Mouse (Mus musculus) heart, postnatal 0 days (tissue): ENCODE results near the gene Olfr1307. TPM values are rescaled to one million over a fixed set of nuclear protein-coding genes. Genes with fewer than 3 reads are reported as not detected.

Experiments used
- ATAC-seq: fragments of 200-750 bp; cut with Nextera tagmentation; 2 replicates; pipeline ENCODE4 v1.8.0; 2017; ENCODE audit warnings: low read depth, moderate number of reproducible peaks, moderate library complexity; ENCODE audit not compliant: insufficient read depth
- DNase-seq: peaks from one replicate; pipeline ENCODE4 v3.0.0-alpha.2; 2016; ENCODE audit warnings: low spot score
- H3K27ac ChIP-seq: fragments of 300-500 bp; sonication (generic); 2 replicates; pipeline ENCODE4 v1.5.1; 2014; ENCODE audit warnings: low read depth, mild to moderate bottlenecking
- H3K27me3 ChIP-seq: fragments of 300-500 bp; sonication (generic); 2 replicates; pipeline ENCODE4 v1.6.1; 2014; ENCODE audit warnings: low read length, mixed read lengths; ENCODE audit not compliant: control insufficient read depth, insufficient read depth
- H3K36me3 ChIP-seq: fragments of 300-500 bp; sonication (generic); replicated peaks from 2 replicates; pipeline ENCODE4 v1.6.1; 2014; ENCODE audit warnings: low read length, mixed read lengths; ENCODE audit not compliant: control insufficient read depth, insufficient read depth
- H3K4me1 ChIP-seq: fragments of 300-500 bp; sonication (generic); 2 replicates; pipeline ENCODE4 v1.6.1; 2014; ENCODE audit warnings: antibody characterized with exemption; ENCODE audit not compliant: control insufficient read depth, insufficient read depth
- H3K4me2 ChIP-seq: fragments of 300-500 bp; sonication (generic); 2 replicates; pipeline ENCODE4 v1.6.1; 2014; ENCODE audit warnings: low read depth, mild to moderate bottlenecking, low read length, moderate library complexity
- H3K4me3 ChIP-seq: fragments of 300-500 bp; sonication (generic); 2 replicates; pipeline ENCODE4 v1.5.1; 2014; ENCODE audit warnings: low read depth, low read length
- H3K9ac ChIP-seq: fragments of 300-500 bp; sonication (generic); replicated peaks from 2 replicates; pipeline ENCODE4 v1.6.1; 2014; ENCODE audit warnings: low read depth, low read length, mixed read lengths
- H3K9me3 ChIP-seq: fragments of 300-500 bp; sonication (generic); replicated peaks from 2 replicates; pipeline ENCODE4 v1.6.1; 2016; ENCODE audit warnings: low read length; ENCODE audit not compliant: control insufficient read depth
- CTCF ChIP-seq: IDR thresholded peaks from 2 replicates; pipeline ENCODE4 v1.5.1; 2016; ENCODE audit warnings: antibody characterized with exemption, control low read depth, low read depth
- EP300 ChIP-seq: IDR thresholded peaks from 2 replicates; pipeline ENCODE4 v1.6.1; 2016; ENCODE audit warnings: antibody characterized with exemption, low read depth
- WGBS: fragments of 180-500 bp; shearing (Covaris S2); extraction: QIAGEN DNeasy Blood & Tissue Kit; methylation state at CpG from one replicate; pipeline ENCODE4 v1.1.7; 2014; 5-methylcytosine and 5-hydroxymethylcytosine counted together
- polyA plus RNA-seq: library from polyadenylated mRNA; unstranded; fragments of >200 nt; fragmentation: Nextera tagmentation; extraction: Ambion mirVana; gene quantifications from 2 replicates; pipeline ENCODE4 v1.2.1, GENCODE M21; 2015
- total RNA-seq: library from RNA; depleted of rRNA; stranded (reverse); fragments of >200 nt; gene quantifications from 2 replicates; pipeline ENCODE4 v1.2.3, GENCODE M21; 2014; ENCODE audit warnings: low replicate concordance; rRNA removed

Gene Olfr1307
- total RNA-seq (not detected in 2 replicates), polyA plus RNA-seq (not detected in 2 replicates)

- Histone ChIP-seq H3K4me3 (no peak within 1 kb of the TSS), H3K9me3 (no peaks in the 10 kb centered on the region), H3K9ac (no peak within 1 kb of the TSS), H3K27me3 (no peaks in the 10 kb centered on the region), H3K36me3 (no peaks in the 10 kb centered on the region), H3K27ac (no peak within 1 kb of the TSS), H3K4me2 (no peak within 1 kb of the TSS), H3K4me1 (no peaks in the 10 kb centered on the region)
- ATAC-seq = no peak
- TF ChIP-seq CTCF = no peak
- no peak for TF ChIP-seq EP300
- no peak for DNase-seq
- 43% methylated on average over 1 of the region's 1 CpGs for WGBS
These were observed at the start of gene Olfr1307 for GRCm38 (mm10) chr2:111949340-111949739. Gene Olfr1307, minus strand, starts transcription at chr2:111949440.

DNA sequence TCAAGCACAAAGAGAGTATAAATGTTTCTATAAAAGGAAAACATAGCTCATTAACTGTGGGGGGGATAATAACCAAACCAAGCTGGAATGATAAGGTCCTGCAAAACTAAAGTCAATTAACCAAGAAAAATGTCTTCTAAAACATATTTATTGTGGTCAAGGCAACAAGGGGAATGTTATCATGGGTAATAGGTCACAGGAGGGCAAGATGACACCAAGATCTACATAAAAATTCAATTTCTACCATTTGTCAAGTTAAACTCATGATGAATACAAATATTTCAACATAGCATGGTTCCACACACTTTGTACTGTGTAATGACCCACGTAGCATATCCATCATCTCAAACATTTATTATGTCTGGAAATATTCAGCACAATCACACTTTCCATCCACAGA is 40.9 kb upstream of the Olfr1307 start, which contains the start of gene Olfr1309:
Gene Olfr1309, minus strand, starts transcription at position 101 of the 400 bp plus-strand sequence.
- no peak for ATAC-seq
- no peak for TF ChIP-seq EP300
- TF ChIP-seq CTCF = no peak

GRCm38 (mm10) chr2:111964844-111965243 is 15.6 kb upstream of the Olfr1307 start, which contains the start of gene Olfr1308:
Gene Olfr1308, minus strand, starts transcription at chr2:111964944.
- no peak for DNase-seq
- Histone ChIP-seq H3K9ac (no peak within 1 kb of the TSS), H3K4me2 (no peak within 1 kb of the TSS), H3K4me3 (no peak within 1 kb of the TSS), H3K27ac (no peak within 1 kb of the TSS), H3K4me1 (no peaks in the 10 kb centered on the region), H3K36me3 (no peaks in the 10 kb centered on the region), H3K27me3 (no peaks in the 10 kb centered on the region), H3K9me3 (no peaks in the 10 kb centered on the region; the same call in 1 of the 2 replicates)
- TF ChIP-seq EP300 (no peak), CTCF (no peak)
- no peak for ATAC-seq
- 38% methylated on average over 1 of the region's 1 CpGs for WGBS

More for the DNA sequence above, 40.9 kb upstream of the Olfr1307 start, which contains the start of gene Olfr1309:
- no peaks in the 10 kb centered on the region for H3K9me3 ChIP-seq
- no peak within 1 kb of the TSS for H3K27ac ChIP-seq
- no peaks in the 10 kb centered on the region for H3K36me3 ChIP-seq
- H3K27me3 ChIP-seq = no peaks in the 10 kb centered on the region
- no peak within 1 kb of the TSS for H3K4me3 ChIP-seq
- H3K4me2 ChIP-seq = no peak within 1 kb of the TSS
- H3K4me1 ChIP-seq = no peaks in the 10 kb centered on the region
- 36% methylated on average over 1 of the region's 1 CpGs for WGBS
- no peak for DNase-seq
- no peak within 1 kb of the TSS for H3K9ac ChIP-seq

- 0 out of 2 replicates have a peak, but pooled peaks cover 3% of the 10 kb centered on the region for H3K9me3 ChIP-seq
- no peaks in the 10 kb centered on the region for H3K4me1 ChIP-seq
- no peak within 1 kb of the TSS for H3K9ac ChIP-seq
- H3K4me3 ChIP-seq = no peak within 1 kb of the TSS
- H3K27ac ChIP-seq = no peak within 1 kb of the TSS
- DNase-seq (no peak), ATAC-seq (no peak)
- WGBS = 72% methylated on average over 1 of the region's 1 CpGs
- TF ChIP-seq CTCF (no peak), EP300 (no peak)
- H3K36me3 ChIP-seq = no peaks in the 10 kb centered on the region
- H3K4me2 ChIP-seq = no peak within 1 kb of the TSS
- no peaks in the 10 kb centered on the region for H3K27me3 ChIP-seq
These were observed 33.1 kb downstream of the Olfr1307 start, which contains the start of gene Olfr1306 for GRCm38 (mm10) chr2:111916171-111916570. Gene Olfr1306, minus strand, starts transcription at chr2:111916271.

Other genes starting within 250 kb of the Olfr1307 start
- gene Olfr1301, start 198.4 kb downstream of the Olfr1307 start, total RNA-seq = not detected in 2 replicates
- not detected in 2 replicates for gene Olfr1301, start 198.4 kb downstream of the Olfr1307 start, polyA plus RNA-seq
- not detected in 2 replicates for gene Olfr1302, start 172.0 kb downstream of the Olfr1307 start, total RNA-seq
- not detected in 2 replicates for gene Olfr1302, start 172.0 kb downstream of the Olfr1307 start, polyA plus RNA-seq
- not detected in 2 replicates for gene Olfr1303, start 129.1 kb downstream of the Olfr1307 start, total RNA-seq
- not detected in 2 replicates for gene Olfr1303, start 129.1 kb downstream of the Olfr1307 start, polyA plus RNA-seq
- gene Olfr1305, start 72.3 kb downstream of the Olfr1307 start, total RNA-seq = not detected in 2 replicates
- not detected in 2 replicates for gene Olfr1305, start 72.3 kb downstream of the Olfr1307 start, polyA plus RNA-seq
- not detected in 2 replicates for gene Olfr1306, start 33.2 kb downstream of the Olfr1307 start, total RNA-seq
- not detected in 2 replicates for gene Olfr1306, start 33.2 kb downstream of the Olfr1307 start, polyA plus RNA-seq
- not detected in 2 replicates for gene Olfr1308, start 15.5 kb upstream of the Olfr1307 start, total RNA-seq
- gene Olfr1308, start 15.5 kb upstream of the Olfr1307 start, polyA plus RNA-seq = not detected in 2 replicates
- gene Olfr1309, start 40.8 kb upstream of the Olfr1307 start, total RNA-seq = not detected in 2 replicates
- not detected in 2 replicates for gene Olfr1309, start 40.8 kb upstream of the Olfr1307 start, polyA plus RNA-seq
- gene Olfr1310, start 63.3 kb upstream of the Olfr1307 start, total RNA-seq = not detected in 2 replicates
- gene Olfr1310, start 63.3 kb upstream of the Olfr1307 start, polyA plus RNA-seq = not detected in 2 replicates
- gene Olfr1311, start 75.0 kb upstream of the Olfr1307 start, total RNA-seq = not detected in 2 replicates
- not detected in 2 replicates for gene Olfr1311, start 75.0 kb upstream of the Olfr1307 start, polyA plus RNA-seq
- not detected in 2 replicates for gene Olfr1312, start 100.8 kb upstream of the Olfr1307 start, total RNA-seq
- not detected in 2 replicates for gene Olfr1312, start 100.8 kb upstream of the Olfr1307 start, polyA plus RNA-seq
- not detected in 2 replicates for gene Olfr1313, start 128.4 kb upstream of the Olfr1307 start, total RNA-seq
- not detected in 2 replicates for gene Olfr1313, start 128.4 kb upstream of the Olfr1307 start, polyA plus RNA-seq
- gene Olfr1314, start 147.3 kb upstream of the Olfr1307 start, total RNA-seq = not detected in 2 replicates
- not detected in 2 replicates for gene Olfr1314, start 147.3 kb upstream of the Olfr1307 start, polyA plus RNA-seq
- not detected in 2 replicates for gene Olfr1315-ps1, start 166.0 kb upstream of the Olfr1307 start, total RNA-seq
- not detected in 2 replicates for gene Olfr1315-ps1, start 166.0 kb upstream of the Olfr1307 start, polyA plus RNA-seq
- gene Olfr1316, start 185.5 kb upstream of the Olfr1307 start, total RNA-seq = not detected in 2 replicates
- not detected in 2 replicates for gene Olfr1316, start 185.5 kb upstream of the Olfr1307 start, polyA plus RNA-seq
- not detected in 2 replicates for gene Olfr1317, start 190.9 kb upstream of the Olfr1307 start, total RNA-seq
- not detected in 2 replicates for gene Olfr1317, start 190.9 kb upstream of the Olfr1307 start, polyA plus RNA-seq
- gene Olfr1318, start 204.8 kb upstream of the Olfr1307 start, total RNA-seq = not detected in 2 replicates
- not detected in 2 replicates for gene Olfr1318, start 204.8 kb upstream of the Olfr1307 start, polyA plus RNA-seq